Mouse (Mus musculus) thymus, postnatal 36 days (tissue): ENCODE results near the gene Gm19935.

Source experiments
- DNase-seq, 2 experiments: peaks; one replicate each; pipeline ENCODE4 v3.0.0; 2022; ENCODE audit warnings: mixed read lengths in 2 of 2

Gm19935 gene

DNA sequence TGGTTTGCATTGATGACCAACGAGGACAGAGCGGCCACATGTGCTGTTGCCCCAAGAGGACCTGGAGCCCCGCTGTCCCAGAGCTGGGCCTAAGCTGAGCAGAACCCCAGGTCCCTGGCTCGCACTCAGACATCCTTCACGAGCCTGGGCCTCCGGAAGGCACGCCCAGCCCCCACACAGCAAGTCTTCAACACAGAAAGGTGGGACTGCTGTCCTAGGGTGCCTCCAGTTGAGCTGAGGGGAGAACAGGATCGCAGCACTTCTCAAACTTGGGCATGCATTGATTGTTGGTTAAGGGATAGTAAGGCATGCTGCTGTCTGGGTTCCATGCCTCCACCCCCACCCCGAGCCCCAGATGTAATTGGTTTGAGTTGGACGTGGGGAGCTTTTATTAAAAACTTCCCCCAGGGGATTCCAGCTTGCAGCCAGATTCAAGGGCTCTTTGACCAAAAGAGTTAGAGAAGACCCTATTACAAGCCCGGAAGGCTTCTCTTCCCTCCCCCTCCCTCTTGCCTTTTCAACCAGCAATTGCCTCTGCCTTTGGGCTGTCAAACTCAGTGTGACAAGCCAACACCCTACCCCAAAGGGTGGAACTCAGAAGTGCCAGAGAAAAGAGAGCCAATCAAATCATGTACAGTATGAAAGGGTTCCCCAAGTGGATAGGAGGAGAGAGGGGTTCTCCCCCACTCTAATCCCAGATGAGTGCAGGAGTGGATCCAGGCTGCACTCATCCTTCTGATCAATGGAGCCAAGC, 12.0 kb upstream of the Gm19935 start:
- no peak for DNase-seq

DNA sequence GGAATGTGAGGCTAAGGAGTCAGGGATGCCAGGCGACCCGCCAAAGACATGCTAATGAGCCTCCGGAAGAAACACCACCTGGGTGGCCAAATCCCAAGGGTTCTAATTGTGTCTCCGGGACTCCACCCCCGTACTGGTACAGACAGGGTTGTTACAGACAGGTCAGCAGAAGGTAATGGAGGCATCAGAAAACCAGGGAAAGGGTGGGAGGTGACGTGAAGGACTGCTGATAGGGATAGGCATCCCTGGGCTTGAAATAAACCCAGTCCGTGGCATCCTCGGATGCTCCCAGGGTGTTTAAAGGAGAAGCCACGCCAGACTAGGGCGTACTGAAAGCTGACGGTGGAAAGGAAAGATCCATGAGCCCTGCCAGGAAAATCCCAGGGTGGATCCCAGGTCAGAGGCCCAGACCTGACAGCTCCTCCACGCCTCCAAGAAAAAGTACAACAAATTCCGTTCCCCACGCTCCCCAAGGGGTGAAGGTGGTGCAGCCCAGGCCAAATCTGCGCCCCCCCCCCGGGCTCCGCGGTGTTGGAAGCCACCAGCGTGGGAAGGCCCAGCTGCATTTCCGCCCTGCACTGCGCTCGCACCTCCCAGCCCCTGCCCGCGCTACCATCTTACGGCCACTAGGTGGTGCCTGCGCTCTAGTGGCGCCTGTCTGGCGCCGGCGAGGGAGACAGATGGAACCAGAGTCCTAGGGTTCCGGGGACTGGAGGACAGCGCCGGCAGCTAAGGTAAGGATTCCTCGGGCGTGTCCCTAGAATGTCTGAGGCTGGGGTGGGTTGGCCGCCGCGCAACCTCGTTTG, 11.2 kb upstream of the Gm19935 start, which contains the start of gene Chd9:
Chd9 (plus strand) TSS at position 172 of the 806 bp plus-strand sequence.
- DNase-seq, result peak; percentile 97 to 99

DNA sequence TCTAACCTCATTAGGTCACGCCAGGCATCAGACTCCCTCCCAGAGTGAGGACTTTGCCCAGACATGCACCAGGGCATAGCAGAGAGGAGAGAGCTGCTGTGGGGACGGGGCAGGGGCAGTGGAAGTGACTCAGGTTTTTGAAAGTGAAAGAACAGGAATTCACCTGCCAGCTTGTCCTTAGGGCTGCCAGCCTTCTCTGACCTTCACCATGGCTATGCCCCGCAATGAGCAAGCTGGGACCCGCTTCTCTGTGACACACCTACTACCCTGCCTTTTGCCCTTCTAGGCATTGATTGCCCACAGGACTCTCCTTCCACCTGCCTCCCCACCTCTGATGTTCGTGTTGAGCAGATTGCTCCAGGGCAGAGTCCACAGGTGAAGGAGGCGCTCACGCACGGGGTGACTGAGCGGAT, 8.3 kb upstream of the Gm19935 start:
- DNase-seq, result no peak

DNA sequence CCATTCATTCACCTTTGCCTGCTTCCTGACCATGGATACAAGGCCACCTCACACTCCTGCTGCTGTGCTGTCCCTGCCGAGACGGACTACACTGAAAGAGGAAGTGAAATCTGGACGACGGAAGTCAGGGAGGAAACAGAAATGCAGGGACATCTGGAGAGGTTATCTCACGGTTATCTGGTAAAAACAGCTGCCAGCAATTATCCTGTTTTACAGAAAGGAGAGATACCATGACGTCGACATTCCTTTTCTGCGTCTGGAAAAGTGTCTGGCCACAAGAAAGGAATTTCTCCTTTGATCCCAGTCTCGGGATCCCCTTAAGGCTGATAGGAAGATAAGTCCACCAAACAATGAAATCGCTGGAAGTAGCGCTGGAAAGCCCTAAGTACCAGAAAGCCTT, 5.2 kb upstream of the Gm19935 start:
- no peak for DNase-seq

DNA sequence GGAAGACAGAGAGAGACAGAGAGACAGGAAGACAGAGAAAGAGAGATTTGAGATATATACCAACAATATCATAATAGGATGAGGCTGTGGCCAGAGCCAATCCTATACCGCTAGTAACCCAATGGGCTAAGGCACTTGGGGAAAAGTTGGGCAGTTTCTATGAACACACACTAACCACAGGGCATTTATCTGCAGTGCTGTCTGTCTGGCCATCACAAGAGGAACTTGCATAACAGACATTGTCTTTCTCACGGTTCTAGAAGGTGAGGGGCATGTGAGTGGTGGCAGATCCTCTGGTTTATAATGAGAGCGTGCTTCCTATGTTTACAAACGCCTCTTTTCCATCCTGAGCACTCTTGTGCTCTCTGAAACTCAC, 3.1 kb upstream of the Gm19935 start:
- DNase-seq, result no peak

DNA sequence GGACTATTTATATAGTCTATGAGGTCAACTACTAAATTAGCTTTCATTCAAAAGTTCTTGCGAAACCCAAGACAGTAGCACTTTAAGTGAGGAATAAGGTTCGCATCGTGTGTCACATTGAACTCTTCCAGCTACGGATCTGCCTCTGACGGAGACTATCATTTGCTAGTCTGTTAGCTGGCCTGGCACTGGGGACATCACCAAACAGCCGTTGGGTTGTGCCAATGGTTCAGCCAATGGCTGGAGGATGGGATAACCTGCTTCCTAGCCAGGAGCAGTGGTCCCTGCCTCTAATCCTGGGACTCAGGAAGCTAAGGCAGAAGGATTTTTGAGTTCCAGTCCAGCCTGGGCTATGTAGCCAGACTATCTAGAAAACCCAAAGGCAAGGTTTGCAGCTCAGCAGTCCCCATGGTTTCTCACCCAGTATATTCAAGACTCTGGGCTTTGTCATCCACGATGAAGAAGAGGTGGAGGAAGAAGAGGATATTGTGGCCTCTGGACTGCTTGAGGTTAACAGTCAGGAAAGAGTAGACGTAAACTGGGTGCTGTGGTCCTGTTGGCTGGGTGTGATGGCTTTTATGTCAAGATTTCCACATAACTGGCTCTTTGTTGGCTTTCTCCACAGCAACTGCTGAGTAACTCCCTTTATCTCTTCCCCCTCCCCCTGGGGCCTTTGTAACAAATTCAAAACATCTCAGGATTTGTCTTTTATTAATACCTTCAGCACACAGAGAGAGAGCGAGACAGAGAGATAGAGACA, 2.5 kb upstream of the Gm19935 start:
- DNase-seq, result no peak

DNA sequence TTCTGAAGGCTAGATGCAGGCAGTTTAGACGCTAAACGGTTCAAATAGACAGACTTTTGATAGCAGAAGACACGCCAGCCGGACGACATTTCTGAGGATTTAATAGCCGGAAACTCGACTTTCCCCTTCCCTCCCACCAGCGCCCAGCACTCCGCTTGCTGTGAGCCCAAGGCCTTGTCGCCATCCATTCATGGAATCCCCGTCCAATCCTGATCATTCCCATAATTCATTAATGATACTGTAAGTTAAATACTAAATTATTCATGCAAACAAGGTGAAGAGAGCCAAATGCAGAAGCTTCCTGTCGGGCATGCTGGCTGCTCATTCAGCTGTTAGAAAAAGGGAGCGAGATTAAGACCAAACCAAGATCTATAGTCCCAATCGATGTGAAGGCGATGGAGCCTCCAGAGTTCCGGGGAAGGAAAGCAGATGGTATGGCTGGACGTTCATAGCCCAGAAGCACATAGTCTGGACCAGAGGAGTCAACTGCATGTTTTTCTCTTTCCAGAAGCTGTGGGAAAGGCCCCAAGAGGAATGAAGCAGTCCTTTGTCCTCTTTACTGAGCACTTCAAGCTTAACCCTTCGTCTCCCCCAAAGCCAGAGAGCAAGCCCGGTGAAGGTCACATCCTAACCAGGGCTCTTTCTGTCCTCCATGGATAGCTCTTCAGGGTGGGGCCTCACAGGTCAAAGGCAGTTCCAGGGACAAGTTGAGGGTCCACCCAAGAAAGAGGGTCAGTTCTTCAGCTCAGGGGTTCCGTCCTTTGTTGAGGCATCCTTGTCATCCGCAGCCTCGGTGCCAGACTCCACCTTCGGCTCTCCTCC, 921 bp downstream of the Gm19935 start:
- no peak for DNase-seq

DNA sequence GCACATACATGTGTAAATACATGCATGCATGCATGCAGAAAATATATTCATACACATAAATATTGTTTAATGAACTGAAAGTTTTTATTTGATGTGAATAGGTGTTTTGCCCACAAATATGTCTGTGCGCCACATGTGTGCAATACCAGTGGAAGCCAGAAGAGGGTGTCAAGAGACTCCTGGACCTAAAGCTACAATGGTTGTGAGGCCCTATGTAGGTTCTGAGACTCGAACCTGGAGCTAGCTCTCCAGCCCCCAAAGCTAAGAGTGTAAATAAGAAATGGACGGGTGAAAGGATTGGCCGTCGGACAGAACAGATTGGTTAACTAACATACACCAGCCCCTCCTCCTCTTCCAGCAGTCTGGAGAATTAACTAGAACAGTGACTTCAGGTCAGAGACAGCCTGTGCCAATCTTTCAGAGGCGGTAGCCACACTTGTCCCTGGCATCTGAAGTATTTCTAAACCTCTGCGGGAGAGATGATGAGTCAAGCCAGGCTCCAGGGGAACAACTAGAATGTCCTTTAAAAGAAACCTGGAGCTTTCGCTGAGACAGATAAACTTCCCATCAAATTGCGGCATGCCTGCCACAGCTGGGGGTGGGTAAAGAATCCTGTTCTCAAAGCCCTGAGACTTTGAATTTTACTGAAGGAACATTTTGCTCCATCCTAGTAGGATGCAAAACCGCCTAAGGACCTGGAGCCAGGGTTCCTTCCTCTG, 3.4 kb downstream of the Gm19935 start:
- no peak for DNase-seq

DNA sequence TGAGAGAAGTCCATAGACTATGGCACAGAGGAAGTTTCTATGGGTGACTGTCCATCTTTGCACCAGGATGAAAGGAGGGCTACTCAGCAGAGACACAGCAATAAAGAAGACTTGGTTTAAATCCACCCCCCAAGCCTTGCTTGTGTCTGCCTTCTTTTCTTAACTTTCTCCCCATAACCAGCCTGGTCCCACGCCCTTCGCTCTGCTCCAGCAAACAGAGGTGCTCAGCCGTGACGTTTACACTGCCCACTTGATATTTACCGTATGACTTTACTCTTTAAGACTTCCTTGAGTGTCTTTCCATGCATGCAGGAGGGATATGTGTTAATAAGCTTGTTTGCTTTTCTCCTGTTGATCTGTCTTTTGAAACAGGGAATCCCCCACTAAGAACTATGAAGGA, 17.7 kb downstream of the Gm19935 start:
- DNase-seq, result no peak

DNA sequence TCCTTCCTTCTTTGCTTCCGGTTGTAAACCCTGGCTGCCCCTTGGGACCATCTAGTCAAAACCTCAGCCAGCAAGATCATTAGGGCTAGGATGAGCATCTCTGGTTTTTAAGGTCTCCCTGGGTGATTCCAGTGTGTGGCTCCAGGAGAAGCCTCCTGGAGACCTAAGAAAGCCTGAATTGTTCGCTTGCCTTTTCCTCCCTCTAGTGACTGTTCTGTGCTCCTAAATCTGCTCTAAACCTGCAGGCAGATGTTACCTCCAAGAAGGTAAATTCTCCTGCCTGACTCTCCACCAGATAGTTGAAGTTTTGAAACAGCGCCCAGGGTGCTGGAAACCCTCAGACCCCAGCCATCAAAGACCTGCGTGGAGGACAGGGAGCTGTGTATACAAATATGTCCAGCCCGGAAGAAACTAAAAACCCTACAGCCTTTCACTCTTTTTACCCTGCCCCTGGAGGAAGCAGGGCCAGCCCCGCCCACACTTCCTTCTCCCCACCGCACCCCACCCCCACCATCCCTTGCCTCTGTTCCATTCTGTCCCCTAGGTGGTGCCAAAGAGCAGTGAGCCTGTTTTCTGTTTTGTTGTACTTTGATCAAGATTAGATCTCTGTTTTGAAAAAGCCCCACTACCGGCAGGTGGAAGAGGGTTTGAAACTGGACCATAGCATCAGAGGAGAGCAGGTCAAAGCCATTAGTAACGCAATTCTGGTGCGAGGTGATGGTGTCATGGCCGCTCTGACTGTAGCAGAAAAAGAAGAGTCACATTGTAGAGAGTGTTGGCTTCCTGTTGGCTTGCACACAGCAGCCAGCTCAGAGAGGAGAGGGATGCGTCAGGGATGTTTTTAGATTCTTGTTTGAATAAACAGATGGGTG, 22.0 kb downstream of the Gm19935 start:
- peak; percentile 84 to 85 for DNase-seq

DNA sequence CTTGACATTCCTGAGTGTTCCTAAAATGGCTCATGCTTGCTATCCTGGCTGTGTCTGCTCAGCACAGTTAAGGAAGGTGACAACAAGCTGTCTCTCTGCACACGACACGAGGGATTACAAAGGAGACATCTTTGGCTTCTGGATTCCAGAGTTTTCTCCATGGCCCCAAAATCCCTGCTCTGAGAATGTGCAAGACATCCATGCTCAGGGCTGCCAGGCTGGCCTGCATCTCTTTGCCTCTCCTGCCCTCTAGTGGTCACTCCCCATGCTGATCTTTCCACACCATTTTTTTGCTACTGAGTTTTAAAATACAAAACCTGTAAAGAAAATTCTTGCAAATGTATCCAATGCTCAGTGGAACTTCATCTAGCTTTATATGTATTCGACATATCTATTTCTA, 23.5 kb downstream of the Gm19935 start:
- DNase-seq, result peak; percentile 51 to 64

DNA sequence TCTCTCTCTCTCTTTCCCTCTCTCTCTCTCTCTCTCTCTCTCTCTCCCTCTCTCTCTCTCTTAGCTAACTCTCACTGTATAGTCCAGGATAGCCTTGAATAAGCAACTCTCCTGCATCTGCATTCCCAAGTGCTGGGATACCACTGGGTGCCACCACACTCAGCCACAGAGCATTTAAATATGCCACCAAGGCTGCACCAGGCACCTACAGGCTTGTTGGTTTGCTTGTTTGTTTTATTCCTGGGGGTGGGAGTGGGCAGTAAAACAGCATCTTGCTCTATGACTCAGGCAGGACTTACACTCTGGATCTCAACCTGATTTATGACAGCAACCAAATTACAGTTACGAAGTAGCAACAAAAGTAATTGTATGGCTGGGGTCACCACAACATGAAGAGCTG, 25.6 kb downstream of the Gm19935 start:
- no peak for DNase-seq

DNA sequence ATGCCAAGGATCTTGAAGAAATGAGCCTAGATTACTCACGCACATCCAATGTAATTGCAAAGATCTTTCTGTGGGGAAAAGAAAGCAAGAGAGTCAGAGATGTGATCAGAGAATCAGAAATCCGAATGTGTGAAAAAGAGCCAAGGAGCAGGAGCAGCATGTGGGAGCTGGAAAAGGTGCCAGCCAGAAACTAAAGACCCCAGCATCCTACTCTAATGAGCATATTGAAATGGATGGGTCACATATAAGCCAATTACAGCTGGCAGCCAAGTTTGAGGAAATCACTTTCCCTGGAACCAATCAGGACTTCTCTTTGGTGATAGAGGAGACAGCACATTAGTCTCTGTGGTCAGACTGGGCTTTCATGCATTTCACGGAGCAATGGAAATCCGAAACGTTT, 47.4 kb downstream of the Gm19935 start:
- no peak for DNase-seq
